Mouse (Mus musculus): ENCODE measurements around the gene Pla2g2f.

Pla2g2f gene

DNA sequence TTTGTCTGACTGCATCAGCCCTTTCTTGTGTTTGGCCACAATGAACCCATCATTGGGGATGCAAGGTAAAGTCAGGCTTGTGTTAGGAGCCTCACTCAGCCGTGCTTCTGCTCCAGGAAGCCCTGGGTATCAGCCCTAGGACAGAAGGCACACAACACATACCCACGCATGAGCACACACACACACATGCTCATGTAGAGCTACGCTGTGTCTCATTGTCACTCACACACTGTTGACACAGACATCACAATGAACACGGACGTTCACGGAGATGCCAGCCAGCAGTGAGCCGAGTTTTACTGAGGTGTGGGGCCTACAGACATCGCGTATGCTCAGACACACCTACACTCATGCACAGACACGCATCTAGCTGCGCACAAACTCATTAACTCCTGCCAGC lies 1.4 kb downstream of the Pla2g2f start:
- DNase-seq: no peak

DNA sequence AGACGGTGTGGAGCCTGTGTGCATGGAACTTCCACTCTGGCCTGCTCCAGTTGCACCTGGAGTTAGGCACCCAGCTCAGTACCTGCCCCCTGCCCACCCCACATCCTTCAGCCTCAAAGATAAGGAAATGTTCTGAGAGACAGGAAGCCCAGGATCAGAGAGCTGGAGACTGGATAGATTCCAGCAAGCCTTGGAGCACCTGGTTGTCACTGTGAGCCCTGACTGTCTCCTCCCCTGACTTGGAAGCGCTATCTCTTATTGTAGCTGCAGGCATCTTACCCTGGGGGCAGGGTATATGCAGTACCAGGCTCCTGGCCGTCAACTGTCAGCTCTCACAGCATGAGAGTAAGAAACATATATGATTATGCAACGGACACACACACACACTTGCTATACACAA lies 2.0 kb downstream of the Pla2g2f start:
- DNase-seq: no peak

DNA sequence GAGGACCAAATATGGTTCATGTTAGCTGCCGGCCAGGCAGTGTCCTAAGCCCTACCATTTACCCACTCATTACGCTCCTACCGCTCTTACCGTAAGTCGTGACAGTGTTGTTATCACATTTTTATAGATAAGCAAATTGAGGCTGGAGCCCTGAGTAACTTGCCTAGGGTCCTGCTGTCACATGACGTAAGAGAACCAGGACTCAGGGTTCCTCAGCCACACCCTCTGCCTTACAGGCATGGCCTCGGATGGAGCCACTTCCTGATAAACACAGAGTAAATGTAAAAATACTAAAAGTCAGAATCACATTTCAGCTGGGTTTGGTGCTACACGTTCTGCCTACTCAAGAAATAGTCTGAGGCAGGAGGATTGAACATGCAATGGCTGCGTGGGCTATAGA lies 3.0 kb downstream of the Pla2g2f start:
- DNase-seq: no peak

DNA sequence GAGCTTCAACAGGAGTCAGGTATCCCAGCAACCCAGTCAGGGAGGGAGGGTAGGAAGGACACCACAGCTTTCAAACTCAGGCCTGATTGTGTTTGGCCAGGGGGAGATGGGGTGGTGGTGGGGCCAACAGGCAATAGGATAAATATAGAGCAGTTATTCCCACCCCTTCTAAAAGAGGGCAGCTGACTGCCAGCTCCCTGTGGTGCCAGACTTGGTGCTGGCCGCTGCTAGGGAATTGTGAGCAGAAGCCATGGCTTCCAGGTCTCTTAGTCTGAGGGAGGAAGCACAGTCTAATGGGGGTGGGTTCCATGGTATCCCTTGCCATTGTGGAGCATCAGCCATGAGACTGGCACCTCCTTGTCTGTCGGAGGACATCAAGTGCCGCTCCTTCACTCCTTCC lies 3.8 kb downstream of the Pla2g2f start:
- DNase-seq: no peak

DNA sequence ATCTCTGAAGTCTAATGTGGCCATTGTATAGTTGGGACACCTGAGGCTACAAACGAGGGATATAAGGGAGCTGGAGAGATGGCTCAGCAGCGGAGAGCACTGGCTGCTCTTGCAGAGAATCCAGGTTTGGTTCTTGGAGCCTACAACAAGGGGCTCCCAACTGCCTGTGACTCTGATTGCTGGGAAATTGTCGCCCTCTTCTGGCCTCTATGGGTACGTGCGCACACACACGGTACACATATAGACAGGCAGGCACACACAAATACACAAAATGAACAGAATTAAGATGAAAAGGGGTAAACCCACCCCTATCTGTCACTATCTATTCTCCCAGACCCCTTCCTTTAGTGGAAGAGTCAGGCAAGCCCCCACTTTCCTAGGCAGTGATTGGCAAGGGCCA lies 4.8 kb downstream of the Pla2g2f start:
- DNase-seq: no peak

- DNase-seq: peak; percentile 18
Observed at GRCm38 (mm10) chr4:138748369-138749072, 8.9 kb downstream of the Pla2g2f start.

DNA sequence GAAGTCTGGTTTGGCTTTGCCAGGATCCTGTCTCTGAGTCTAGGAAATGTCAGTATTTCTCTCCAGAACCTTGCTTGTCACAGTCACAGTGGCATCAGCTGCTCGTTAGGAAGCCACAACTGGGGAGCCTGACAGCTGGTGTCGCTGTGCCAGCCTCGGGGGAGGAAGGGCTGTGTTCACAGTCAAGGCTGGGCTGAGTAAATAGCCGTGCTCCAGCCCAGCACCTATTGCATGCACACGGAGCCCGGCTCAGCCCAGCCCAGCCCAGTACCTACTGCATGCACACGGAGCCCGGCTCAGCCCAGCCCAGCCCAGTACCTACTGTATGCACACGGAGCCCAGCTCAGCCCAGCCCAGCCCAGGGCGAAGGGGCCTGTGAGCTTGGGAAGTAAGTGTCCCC lies 9.6 kb downstream of the Pla2g2f start:
- DNase-seq: no peak

DNA sequence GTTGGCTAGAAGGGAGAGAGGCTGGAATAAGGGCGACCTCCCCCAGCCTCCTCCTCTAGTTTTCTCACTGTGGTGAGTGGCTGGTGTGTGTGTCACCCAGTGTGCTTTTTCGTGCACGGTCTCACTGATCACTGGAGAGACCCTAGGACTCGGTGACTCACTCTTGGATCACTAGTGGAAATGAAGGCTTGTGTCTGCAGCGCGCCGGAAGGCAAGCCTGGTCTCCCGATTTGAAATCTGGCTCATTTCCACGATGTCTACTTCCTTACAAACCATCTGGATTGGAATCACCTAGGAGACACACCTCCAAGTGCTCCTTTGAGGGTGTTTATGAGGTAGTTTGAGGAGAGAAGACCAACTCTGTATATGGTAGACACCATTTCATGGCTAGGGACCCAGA lies 10.6 kb downstream of the Pla2g2f start:
- no peak for DNase-seq

DNA sequence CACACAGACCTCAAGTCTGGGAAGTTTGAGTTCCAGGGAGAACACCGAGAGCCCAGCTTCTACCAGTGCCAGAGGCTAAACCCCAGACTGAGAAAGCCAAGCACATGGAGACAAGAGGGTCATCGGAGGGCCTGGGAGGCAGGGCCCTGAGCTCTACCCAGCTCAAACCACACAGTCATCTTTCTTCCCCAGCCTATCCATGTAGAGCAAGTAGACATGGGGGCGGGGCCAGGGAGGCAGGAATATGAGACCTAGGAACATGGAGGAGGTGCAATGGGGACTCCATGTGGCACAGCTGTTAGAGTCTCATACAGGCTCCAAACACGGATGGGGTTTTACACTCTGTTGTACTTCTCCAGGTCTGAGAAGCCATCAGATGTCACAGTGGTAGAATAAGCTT lies 11.5 kb downstream of the Pla2g2f start:
- peak; percentile 40 for DNase-seq

- DNase-seq: no peak
Observed at GRCm38 (mm10) chr4:138739136-138739851, 18.1 kb downstream of the Pla2g2f start.

DNA sequence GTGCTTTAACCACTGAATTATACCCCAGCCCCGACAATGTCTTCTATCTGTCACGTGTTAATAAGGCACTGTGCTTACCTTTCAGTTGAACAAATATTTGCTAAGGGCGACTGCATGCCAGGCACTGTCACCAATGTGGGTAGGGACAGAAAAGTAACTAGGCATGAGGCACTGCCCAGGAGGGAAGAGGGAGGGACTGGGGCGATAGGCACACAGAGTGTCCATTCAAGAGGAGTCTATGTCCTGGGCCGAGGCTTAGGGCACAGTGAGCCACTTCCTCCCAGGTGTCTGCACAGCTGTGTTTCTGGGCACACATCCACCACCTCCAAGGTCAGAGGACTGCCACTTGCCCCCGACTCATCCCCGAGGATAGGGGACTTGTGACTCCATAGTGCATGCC lies 20.4 kb downstream of the Pla2g2f start, which contains the start of gene Ubxn10:
Gene Ubxn10, minus strand, starts transcription at position 137 of the 400 bp plus-strand sequence.
- no peak for DNase-seq

DNA sequence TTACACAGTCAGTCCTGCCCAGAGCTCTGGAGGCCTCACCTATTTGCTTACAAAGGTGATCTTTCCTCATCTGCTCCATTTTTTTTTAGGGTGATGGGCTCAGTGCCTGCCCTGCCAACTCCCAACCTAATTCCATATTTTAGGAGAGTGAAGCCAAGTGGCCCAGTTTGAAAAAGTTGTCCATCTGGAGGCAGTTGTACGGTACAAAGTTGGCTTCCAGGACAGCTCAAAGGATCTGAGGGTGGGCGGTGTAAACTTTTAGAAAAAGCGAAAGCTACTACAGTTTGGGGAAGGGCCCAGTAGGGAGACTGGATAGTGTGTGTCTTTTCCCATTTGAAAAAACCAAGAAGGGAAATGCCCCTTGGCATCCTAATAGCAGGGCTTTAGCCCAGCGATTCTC lies 22.6 kb downstream of the Pla2g2f start:
- no peak for DNase-seq

GRCm38 (mm10) chr4:138734105-138734504 lies 23.3 kb downstream of the Pla2g2f start:
- DNase-seq: peak; percentile 48

DNA sequence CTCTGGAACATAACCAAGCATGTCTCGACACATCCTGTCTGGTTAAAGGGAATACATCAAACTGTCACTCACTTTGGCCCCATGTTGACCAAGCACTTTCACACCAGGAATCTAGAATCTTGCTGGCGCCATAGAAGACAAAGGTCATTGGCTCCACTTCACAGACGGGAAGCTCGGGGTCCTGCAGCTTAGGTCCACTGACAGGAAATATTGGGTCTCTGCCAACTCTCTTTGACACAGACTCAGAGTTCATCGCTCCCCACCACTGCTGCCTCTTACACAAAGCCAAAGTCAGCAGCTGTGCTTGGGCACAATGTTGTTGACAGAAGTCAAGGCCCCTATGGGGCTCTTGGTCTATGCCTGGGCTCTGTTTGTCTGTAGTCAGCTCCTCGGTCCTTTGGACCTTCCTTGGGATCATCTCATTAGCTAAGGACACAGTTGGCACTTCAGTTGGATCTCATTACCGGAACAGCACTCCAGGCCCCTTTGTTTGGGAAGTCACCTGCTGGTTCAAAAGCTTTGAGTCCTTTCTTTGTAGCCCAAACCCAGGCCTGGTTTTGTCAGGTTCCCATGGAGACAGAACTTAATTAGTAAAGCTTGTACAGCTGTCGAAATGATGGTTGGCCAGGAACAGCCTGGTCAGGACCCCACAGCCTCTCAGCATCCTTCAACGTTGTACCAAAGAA lies 28.3 kb downstream of the Pla2g2f start:
- DNase-seq: peak; percentile 89

DNA sequence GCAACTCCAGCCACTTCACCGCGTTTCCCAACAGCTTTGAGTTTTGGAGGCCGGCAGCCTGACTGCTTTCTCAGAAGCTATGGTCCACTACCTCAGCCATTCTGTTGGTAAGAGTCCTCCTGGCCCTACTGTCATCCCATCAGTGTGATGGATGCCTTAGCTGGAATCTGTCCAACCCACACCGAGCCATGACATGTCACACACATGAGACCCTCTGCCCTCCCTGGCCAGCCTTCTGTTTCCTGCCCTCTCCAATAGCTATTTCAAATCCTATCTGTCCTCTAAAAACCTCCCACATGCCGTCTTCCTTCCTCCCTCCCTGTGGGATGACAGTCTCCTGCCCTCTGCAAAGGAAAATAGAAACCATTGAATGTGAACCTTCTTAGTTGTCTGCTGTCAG lies 31.7 kb downstream of the Pla2g2f start:
- peak; percentile 44 for DNase-seq

DNA sequence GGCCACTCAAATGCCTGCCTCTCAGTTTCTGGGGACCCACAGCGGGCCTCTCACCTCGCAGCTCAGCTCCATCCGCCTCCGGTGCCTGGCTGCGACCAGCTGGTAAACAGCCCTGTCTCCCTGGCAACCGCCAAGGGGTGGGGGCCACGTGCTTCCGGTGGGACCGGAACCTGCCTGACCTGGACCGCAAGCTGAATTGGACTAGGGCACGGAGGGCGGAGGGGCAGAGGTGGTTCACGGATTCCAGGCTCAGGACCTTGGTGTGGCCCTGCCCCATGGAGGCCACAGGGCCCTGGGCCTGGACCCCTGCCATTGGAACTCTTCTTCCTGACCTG lies 32.3 kb downstream of the Pla2g2f start:
- peak; percentile 93 for DNase-seq

GRCm38 (mm10) chr4:138724354-138725126 lies 32.9 kb downstream of the Pla2g2f start, which contains the start of gene Pla2g2c:
Gene Pla2g2c (plus strand): TSS chr4:138724792.
- no peak for DNase-seq

DNA sequence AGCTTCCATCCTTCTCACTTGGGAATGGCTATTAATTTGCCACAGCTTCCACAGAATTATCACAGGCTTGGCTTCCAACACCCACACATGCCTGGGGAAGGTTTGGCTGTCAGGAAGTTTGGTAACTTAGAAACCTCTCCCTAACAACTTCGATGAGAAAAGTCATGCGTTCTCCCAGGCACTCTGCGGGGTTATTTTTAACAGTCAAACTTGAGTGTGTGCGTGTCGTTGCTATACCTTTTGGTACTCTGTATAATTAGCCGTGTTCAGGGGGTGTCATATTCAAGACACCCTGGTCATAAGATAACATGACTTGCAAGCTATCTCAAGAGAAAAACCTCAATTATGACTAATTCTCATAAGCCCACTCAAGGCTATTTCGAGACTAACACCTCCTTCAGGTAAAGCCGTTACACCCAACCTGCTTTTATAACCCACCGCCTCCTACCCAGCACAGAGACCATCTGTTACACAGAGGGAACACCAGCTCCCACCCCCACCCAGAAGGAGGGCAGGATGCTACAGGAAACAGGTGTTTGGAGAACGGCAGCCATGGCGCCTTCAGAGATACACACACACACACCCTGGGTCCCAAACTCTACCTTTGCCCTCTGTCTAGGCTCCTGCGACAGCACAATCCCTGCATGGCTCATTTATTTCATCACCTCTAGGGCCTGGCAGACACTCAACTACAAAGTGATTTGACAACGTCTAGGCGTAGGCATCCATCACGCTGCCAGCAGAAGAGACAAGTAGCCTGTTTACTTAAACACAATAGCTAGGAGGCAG lies 33.7 kb downstream of the Pla2g2f start:
- peak; percentile 79 for DNase-seq

- DNase-seq: no peak
Observed at GRCm38 (mm10) chr4:138719264-138719596, 38.2 kb downstream of the Pla2g2f start.

- no peak for DNase-seq
Observed at GRCm38 (mm10) chr4:138718586-138719263, 38.7 kb downstream of the Pla2g2f start.

- no peak for DNase-seq
Observed at GRCm38 (mm10) chr4:138716697-138717096, 40.7 kb downstream of the Pla2g2f start.

- DNase-seq: peak; percentile 64
Observed at GRCm38 (mm10) chr4:138714186-138714585, 43.2 kb downstream of the Pla2g2f start.

All from kidney, adult 11 months (tissue).